Mouse (Mus musculus) ES-Bruce4 (cell line): Measurements from ENCODE around the gene Phlpp1. TPM values are rescaled to one million over a fixed set of nuclear protein-coding genes. Genes with fewer than 3 reads are reported as not detected.

Experiments
- H3K27ac ChIP-seq: 2 replicates; pipeline ENCODE4 v1.5.1; 2012; ENCODE audit warnings: low read length, inconsistent platforms; ENCODE audit not compliant: insufficient read depth
- H3K27me3 ChIP-seq: 2 replicates; pipeline ENCODE4 v1.6.1; 2012; ENCODE audit warnings: mild to moderate bottlenecking, low read length, inconsistent platforms; ENCODE audit not compliant: control insufficient read depth, poor library complexity, insufficient read depth, severe bottlenecking
- H3K36me3 ChIP-seq: 2 replicates; pipeline ENCODE4 v1.6.1; 2012; ENCODE audit warnings: inconsistent platforms, mild to moderate bottlenecking, low read length, moderate library complexity; ENCODE audit not compliant: control insufficient read depth, poor library complexity, insufficient read depth, severe bottlenecking
- H3K4me1 ChIP-seq: one replicate; pipeline ENCODE4 v1.8.1; 2011; ENCODE audit warnings: low read length; ENCODE audit not compliant: control insufficient read depth, insufficient read depth
- H3K4me3 ChIP-seq: 2 replicates; pipeline ENCODE4 v1.5.1; 2011; ENCODE audit warnings: low read depth, mild to moderate bottlenecking, low read length
- H3K9ac ChIP-seq: 2 replicates; pipeline ENCODE4 v1.6.1; 2012; ENCODE audit warnings: low read depth, mild to moderate bottlenecking, inconsistent platforms; ENCODE audit not compliant: poor library complexity, severe bottlenecking
- H3K9me3 ChIP-seq: replicated peaks from 2 replicates; pipeline ENCODE4 v1.6.1; 2012; ENCODE audit warnings: mild to moderate bottlenecking, low read length, inconsistent platforms; ENCODE audit not compliant: control insufficient read depth, poor library complexity, insufficient read depth, severe bottlenecking
- CTCF ChIP-seq: IDR thresholded peaks from one replicate; pipeline ENCODE4 v1.8.1; 2011; ENCODE audit warnings: low read depth, low read length
- EP300 ChIP-seq: IDR thresholded peaks from 2 replicates; pipeline ENCODE4 v1.6.1; 2011; ENCODE audit warnings: low read depth, low read length; ENCODE audit not compliant: insufficient read depth
- POLR2A ChIP-seq: IDR thresholded peaks from one replicate; pipeline ENCODE4 v1.8.1; 2011; ENCODE audit warnings: low read length; ENCODE audit not compliant: insufficient read depth
- polyA plus RNA-seq: library from polyadenylated mRNA; stranded (reverse); fragments of >200 nt; gene quantifications from 2 replicates; pipeline ENCODE4 v1.2.4, GENCODE M21; 2011; ENCODE audit warnings: low read depth; ENCODE audit not compliant: missing spikeins, insufficient read depth, insufficient read length

Phlpp1 gene
- polyA plus RNA-seq, 1 experiment: 13.4 TPM

GRCm38 (mm10) chr1:106176791-106177190, 5.2 kb downstream of the Phlpp1 start:
- no peaks in the 10 kb centered on the region; the same call in 1 of the 2 replicates for H3K27me3 ChIP-seq
- no peak overlapping the region for H3K9ac ChIP-seq
- H3K4me3 ChIP-seq: no peak overlapping the region
- H3K9me3 ChIP-seq: no peaks in the 10 kb centered on the region
- H3K27ac ChIP-seq: no peak overlapping the region
- TF ChIP-seq EP300 (no peak), POLR2A (no peak), CTCF (no peak)
- no peaks in the 10 kb centered on the region for H3K4me1 ChIP-seq
- H3K36me3 ChIP-seq: no peaks in the 10 kb centered on the region

GRCm38 (mm10) chr1:106177868-106178790, 6.6 kb downstream of the Phlpp1 start:
- H3K27ac ChIP-seq: no peak overlapping the region
- H3K4me1 ChIP-seq: no peaks in the 10 kb centered on the region
- no peak overlapping the region for H3K9ac ChIP-seq
- H3K4me3 ChIP-seq: no peak overlapping the region
- TF ChIP-seq POLR2A: no peak
- TF ChIP-seq EP300: no peak
- TF ChIP-seq CTCF: no peak
- H3K36me3 ChIP-seq: no peaks in the 10 kb centered on the region
- no peaks in the 10 kb centered on the region; the same call in 1 of the 2 replicates for H3K27me3 ChIP-seq
- H3K9me3 ChIP-seq: no peaks in the 10 kb centered on the region

DNA sequence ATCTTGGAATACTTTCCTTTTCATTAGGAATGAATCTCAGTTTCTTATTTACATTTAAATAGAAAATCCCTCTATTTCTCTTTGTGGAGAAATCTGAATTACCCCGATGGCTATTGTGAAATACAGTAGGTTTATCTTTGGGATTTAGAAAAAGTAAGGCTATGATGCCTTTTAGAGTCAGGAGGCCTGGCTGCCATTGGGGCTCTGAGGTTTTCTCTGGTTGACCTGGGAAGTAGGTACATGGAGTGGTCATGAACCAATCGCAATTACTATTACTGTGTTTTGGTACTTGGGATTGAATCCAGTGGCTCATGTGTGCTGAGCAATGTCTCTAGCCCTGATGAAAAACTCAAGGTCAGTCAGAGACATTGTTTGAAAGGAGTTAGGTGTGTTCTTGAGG, 12.1 kb downstream of the Phlpp1 start:
- H3K36me3 ChIP-seq: no peaks in the 10 kb centered on the region
- H3K27ac ChIP-seq: no peak overlapping the region
- H3K9me3 ChIP-seq: no peaks in the 10 kb centered on the region
- H3K4me1 ChIP-seq: no peaks in the 10 kb centered on the region
- H3K9ac ChIP-seq: no peak overlapping the region
- no peaks in the 10 kb centered on the region for H3K27me3 ChIP-seq
- no peak overlapping the region for H3K4me3 ChIP-seq
- TF ChIP-seq POLR2A (no peak), EP300 (no peak), CTCF (no peak)

GRCm38 (mm10) chr1:106184780-106185460, 13.4 kb downstream of the Phlpp1 start:
- H3K27me3 ChIP-seq: no peaks in the 10 kb centered on the region
- H3K9me3 ChIP-seq: no peaks in the 10 kb centered on the region
- no peak overlapping the region for H3K9ac ChIP-seq
- no peaks in the 10 kb centered on the region for H3K36me3 ChIP-seq
- no peaks in the 10 kb centered on the region for H3K4me1 ChIP-seq
- TF ChIP-seq EP300: no peak
- no peak for TF ChIP-seq POLR2A
- TF ChIP-seq CTCF: no peak
- no peak overlapping the region for H3K27ac ChIP-seq
- no peak overlapping the region for H3K4me3 ChIP-seq

- Histone ChIP-seq H3K9me3 (no peaks in the 10 kb centered on the region), H3K27ac (no peak overlapping the region), H3K4me1 (no peaks in the 10 kb centered on the region), H3K36me3 (no peaks in the 10 kb centered on the region), H3K4me3 (no peak overlapping the region), H3K27me3 (no peaks in the 10 kb centered on the region), H3K9ac (no peak overlapping the region)
- TF ChIP-seq POLR2A (no peak), CTCF (no peak), EP300 (no peak)
Observed at GRCm38 (mm10) chr1:106185461-106185924, 13.9 kb downstream of the Phlpp1 start.

GRCm38 (mm10) chr1:106186062-106186461, 14.5 kb downstream of the Phlpp1 start:
- Histone ChIP-seq H3K36me3 (no peaks in the 10 kb centered on the region), H3K27ac (no peak overlapping the region), H3K4me1 (no peaks in the 10 kb centered on the region), H3K9ac (no peak overlapping the region), H3K27me3 (no peaks in the 10 kb centered on the region), H3K9me3 (no peaks in the 10 kb centered on the region), H3K4me3 (no peak overlapping the region)
- TF ChIP-seq CTCF (no peak), POLR2A (no peak), EP300 (no peak)
